Mouse (Mus musculus) forebrain, embryonic 10.5 days (tissue): ENCODE results near the gene Ttc28. TPM values are rescaled to one million over a fixed set of nuclear protein-coding genes. Genes with fewer than 3 reads are reported as not detected.
A peak's percentile ranks its signal among the peaks of the same experiment; 100 is the strongest.

ENCODE experiments used
- DNase-seq: peaks from one replicate; pipeline ENCODE4 v3.0.0-alpha.2; 2017; ENCODE audit warnings: low spot score; ENCODE audit errors: extremely low spot score
- H3K27ac ChIP-seq: fragments of 300-500 bp; sonication (generic); 2 replicates; pipeline ENCODE4 v1.5.1; 2016; ENCODE audit warnings: mild to moderate bottlenecking
- H3K27me3 ChIP-seq: fragments of 300-500 bp; sonication (generic); 2 replicates; pipeline ENCODE4 v1.6.1; 2016; ENCODE audit warnings: mild to moderate bottlenecking; ENCODE audit not compliant: poor library complexity, severe bottlenecking
- H3K36me3 ChIP-seq: fragments of 300-500 bp; sonication (generic); replicated peaks from 2 replicates; pipeline ENCODE4 v1.6.1; 2016; ENCODE audit warnings: mild to moderate bottlenecking, moderate library complexity
- H3K4me1 ChIP-seq: fragments of 300-500 bp; sonication (generic); 2 replicates; pipeline ENCODE4 v1.6.1; 2016
- H3K4me3 ChIP-seq: fragments of 300-500 bp; sonication (generic); 2 replicates; pipeline ENCODE4 v1.5.1; 2016; ENCODE audit warnings: mild to moderate bottlenecking, moderate library complexity
- H3K9me3 ChIP-seq: fragments of 300-500 bp; sonication (generic); 2 replicates; pipeline ENCODE4 v1.6.1; 2016; ENCODE audit warnings: mild to moderate bottlenecking, moderate library complexity
- WGBS: fragments of 180-500 bp; shearing (Covaris S2); methylation state at CpG from one replicate; pipeline ENCODE4 v1.1.7; 2016; 5-methylcytosine and 5-hydroxymethylcytosine counted together
- polyA plus RNA-seq: library from polyadenylated mRNA; unstranded; fragments of >200 nt; fragmentation: Nextera tagmentation; extraction: Ambion mirVana; gene quantifications from 2 replicates; pipeline ENCODE4 v1.2.1, GENCODE M21; 2016

The Ttc28 gene
- polyA plus RNA-seq, 1 experiment from 2014 or later = 9.7 TPM

DNA sequence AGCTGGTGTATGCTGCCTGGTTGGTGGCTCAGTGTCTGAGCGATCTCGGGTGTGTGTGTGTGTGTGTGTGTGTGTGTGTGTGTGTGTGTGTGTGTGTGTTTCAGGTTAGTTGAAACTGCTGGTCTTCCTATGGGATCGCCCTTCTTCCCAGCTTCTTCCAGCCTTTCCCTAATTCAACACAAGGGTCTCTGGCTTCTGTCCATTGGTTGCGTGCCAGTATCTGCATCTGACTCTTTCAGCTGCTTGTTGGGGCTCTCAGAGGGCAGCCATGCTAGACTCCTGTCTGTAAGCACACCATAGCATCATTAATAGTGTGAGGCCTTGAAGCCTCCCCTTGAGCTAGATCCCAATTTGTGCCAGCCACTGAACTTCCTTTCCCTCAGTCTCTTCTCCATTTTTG is 49.7 kb downstream of the Ttc28 start:
- no peak for DNase-seq
- Histone ChIP-seq H3K9me3 (no peaks in the 10 kb centered on the region; the same call in 1 of the 2 replicates), H3K36me3 (peaks cover 9% of the 10 kb centered on the region), H3K4me1 (no peaks in the 10 kb centered on the region), H3K27ac (no peak overlapping the region), H3K4me3 (no peak overlapping the region), H3K27me3 (no peaks in the 10 kb centered on the region)
- 95% methylated on average over 4 of the region's 4 CpGs for WGBS

DNA sequence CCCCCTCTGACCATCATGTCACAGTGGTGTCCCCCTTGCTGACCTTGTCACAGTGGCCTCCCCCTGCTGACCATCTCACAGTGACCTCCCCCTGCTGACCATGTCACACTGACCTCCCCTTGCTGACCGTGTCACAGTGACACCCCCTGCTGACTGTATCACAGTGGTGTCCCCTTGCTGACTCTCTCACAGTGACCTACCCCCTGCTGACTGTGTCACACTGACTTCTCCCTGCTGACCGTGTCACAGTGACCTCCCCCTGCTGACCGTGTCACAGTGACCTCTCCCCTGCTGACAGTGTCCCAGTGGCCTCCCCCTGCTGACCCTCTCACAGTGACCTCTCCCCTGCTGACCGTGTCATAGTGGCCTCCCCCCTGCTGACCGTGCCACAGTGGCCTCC is 57.0 kb downstream of the Ttc28 start:
- Histone ChIP-seq H3K36me3 (peaks cover 9% of the 10 kb centered on the region), H3K27me3 (no peaks in the 10 kb centered on the region), H3K9me3 (no peaks in the 10 kb centered on the region; the same call in 1 of the 2 replicates), H3K4me1 (peaks cover 22% of the 10 kb centered on the region), H3K27ac (peak overlapping the region; percentile 20; the same call in 1 of the 2 replicates), H3K4me3 (no peak overlapping the region)
- DNase-seq = no peak
- WGBS = 59% methylated on average over 5 of the region's 5 CpGs

DNA sequence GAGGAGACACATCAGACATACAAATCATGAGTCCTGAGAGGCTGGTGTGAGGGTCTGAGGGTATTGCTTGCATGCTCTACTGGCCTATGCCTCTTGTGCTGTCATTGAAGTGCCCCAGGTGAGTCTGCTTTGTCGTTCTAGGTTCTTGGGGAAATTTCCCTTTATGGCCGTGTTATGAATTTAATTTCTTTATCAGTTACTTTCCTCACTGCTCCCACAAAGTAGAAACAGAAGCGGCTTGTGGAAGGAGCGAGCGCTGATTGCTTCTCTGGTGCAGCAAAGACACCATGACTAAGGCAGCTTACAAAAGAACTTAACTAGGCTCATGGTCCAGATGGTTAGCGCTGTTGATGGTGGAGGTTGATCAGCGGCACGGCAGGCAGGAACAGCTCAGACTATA is 64.7 kb downstream of the Ttc28 start:
- no peak overlapping the region for H3K4me3 ChIP-seq
- no peak overlapping the region for H3K27ac ChIP-seq
- DNase-seq = no peak
- H3K36me3 ChIP-seq = 0 out of 2 replicates have a peak, but pooled peaks cover 3% of the 10 kb centered on the region
- 88% methylated on average over 8 of the region's 8 CpGs for WGBS
- peaks cover 25% of the 10 kb centered on the region for H3K4me1 ChIP-seq
- H3K27me3 ChIP-seq = no peaks in the 10 kb centered on the region
- no peaks in the 10 kb centered on the region for H3K9me3 ChIP-seq

DNA sequence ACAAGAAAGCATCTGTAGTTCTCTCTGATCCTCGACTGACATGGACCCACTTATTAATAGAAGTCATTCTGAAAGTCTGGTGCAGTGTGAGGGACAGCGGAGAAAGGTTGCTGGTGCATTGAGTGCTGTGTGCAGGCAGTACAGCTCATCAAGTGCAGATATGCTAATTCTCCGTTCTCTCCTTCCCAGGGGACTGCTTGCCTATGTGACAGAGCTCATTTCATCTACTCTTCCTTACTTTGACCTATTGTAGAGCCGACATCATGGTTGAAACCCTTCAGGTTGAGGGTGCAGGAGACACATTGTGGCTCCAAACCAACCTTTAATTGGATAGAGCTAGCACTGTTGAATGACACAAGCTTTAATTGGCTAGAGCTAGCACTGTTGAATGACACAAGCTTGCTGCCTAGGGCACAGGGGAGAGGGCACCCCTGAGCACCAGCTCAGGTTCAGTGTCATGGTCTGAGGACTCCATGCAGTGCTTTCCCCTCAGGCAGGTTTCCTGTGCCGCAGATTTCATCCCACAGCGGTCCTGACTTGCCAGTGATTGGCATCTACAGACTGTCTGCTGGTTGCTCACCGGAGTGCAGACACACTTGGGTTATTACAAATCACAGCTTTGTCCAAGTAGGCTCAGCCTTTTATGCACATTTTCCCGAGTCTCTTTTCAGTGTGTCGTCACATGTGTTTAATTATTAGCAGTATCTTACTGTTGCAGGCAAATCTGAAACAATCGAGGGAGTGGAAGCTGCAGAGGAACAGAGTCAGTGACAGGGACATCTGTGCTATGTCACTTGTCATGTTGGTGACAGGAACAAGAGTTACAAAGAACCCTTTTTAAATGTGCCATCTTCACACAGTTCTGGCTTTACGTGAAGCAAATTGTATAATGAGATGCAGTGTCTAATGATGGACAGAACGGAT is 69.1 kb downstream of the Ttc28 start:
- H3K4me1 ChIP-seq = peaks cover 9% of the 10 kb centered on the region
- H3K4me3 ChIP-seq = no peak overlapping the region
- DNase-seq = no peak
- WGBS = 82% methylated on average over 12 of the region's 12 CpGs
- 0 out of 2 replicates have a peak, but pooled peaks cover 3% of the 10 kb centered on the region for H3K36me3 ChIP-seq
- no peak overlapping the region for H3K27ac ChIP-seq
- H3K9me3 ChIP-seq = no peaks in the 10 kb centered on the region
- no peaks in the 10 kb centered on the region for H3K27me3 ChIP-seq

DNA sequence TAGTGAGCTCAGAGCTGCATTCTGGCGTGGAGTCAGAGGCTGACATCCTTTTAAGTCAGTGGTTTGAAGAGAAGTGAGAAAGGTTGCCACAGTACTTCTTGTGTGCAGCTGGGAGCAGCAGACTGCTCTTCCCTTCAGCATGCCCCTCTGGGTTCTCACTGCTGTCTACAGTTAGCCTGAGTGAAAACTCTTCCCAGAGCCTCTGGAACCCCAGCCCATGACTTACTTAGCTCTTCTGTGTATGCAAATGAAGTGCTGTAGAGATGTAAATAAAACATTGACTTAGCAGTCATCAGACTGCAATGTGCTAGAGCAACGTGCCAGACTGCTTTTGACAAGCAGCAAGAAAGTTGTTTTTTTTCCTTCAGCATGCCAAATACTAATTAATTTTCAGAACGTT is 70.2 kb downstream of the Ttc28 start:
- Histone ChIP-seq H3K4me1 (peaks cover 9% of the 10 kb centered on the region), H3K27me3 (no peaks in the 10 kb centered on the region), H3K9me3 (no peaks in the 10 kb centered on the region), H3K4me3 (no peak overlapping the region), H3K27ac (no peak overlapping the region), H3K36me3 (0 out of 2 replicates have a peak, but pooled peaks cover 2% of the 10 kb centered on the region)
- DNase-seq = no peak
- WGBS = 69% methylated on average over 3 of the region's 3 CpGs

DNA sequence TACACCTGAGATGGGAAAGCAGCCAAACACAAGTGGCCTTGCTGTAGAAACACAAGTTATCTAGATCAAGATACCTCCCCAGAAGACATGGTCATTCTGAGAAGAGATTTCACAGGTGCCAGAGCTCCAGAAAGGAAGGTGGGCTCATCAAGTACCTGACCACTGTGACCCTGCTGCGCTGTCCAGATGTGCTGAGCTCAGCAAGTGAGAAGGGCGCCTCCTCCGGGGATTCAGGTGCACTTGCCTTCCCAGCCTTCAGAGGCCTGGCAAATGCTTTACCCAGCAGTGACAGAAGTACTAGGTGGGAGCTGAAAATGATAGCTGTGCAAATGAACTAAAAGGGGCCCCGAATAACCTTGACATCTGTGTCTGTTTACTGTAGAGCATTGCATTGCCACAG is 78.6 kb downstream of the Ttc28 start:
- no peaks in the 10 kb centered on the region for H3K36me3 ChIP-seq
- no peaks in the 10 kb centered on the region for H3K9me3 ChIP-seq
- no peak overlapping the region for H3K27ac ChIP-seq
- H3K4me1 ChIP-seq = no peaks in the 10 kb centered on the region
- no peaks in the 10 kb centered on the region for H3K27me3 ChIP-seq
- no peak overlapping the region for H3K4me3 ChIP-seq
- 83% methylated on average over 4 of the region's 4 CpGs for WGBS
- DNase-seq = no peak

DNA sequence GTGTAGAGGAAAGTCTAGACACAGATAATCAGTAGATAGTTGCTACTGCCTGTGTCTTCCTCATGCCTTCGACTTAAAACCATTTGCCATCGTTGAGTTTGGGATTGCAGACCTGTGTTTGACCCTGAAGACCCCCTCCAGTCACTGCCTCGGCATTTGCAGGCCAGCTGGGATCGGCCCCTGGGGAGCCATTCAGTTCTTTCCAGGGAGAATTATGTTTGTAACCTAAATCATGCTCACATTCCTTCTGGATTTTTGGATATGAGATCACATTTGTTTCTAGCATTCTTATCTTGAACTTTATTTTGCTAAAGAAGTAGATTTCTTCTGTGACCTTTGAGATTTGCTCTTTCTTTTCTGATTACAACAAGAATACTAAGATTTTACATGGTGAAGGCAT is 80.5 kb downstream of the Ttc28 start:
- Histone ChIP-seq H3K27me3 (no peaks in the 10 kb centered on the region), H3K9me3 (no peaks in the 10 kb centered on the region), H3K36me3 (no peaks in the 10 kb centered on the region), H3K4me3 (no peak overlapping the region), H3K4me1 (no peaks in the 10 kb centered on the region), H3K27ac (no peak overlapping the region)
- 63% methylated on average over 4 of the region's 4 CpGs for WGBS
- DNase-seq = no peak

DNA sequence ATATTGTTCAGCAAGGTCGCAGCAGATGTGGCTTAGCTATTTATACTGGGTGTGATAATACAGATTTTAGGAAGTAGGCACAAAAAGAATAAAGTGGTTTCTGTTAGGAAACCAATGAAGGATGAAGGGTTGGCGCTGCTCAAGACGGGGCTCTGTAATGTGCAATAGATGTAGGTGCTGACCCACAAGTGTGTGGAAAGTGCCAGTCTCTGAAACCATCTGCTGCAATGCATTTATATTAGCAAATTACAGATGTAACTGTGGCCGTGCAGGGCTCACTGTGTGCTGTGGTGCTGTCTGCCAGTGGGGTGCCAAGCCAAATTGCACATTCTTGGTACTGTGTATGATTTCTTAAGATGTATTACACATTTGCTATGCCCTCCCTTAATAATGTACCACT is 81.3 kb downstream of the Ttc28 start:
- WGBS = 90% methylated on average over 4 of the region's 4 CpGs
- Histone ChIP-seq H3K36me3 (no peaks in the 10 kb centered on the region), H3K27me3 (no peaks in the 10 kb centered on the region), H3K4me1 (no peaks in the 10 kb centered on the region), H3K27ac (no peak overlapping the region), H3K9me3 (no peaks in the 10 kb centered on the region), H3K4me3 (no peak overlapping the region)
- no peak for DNase-seq

DNA sequence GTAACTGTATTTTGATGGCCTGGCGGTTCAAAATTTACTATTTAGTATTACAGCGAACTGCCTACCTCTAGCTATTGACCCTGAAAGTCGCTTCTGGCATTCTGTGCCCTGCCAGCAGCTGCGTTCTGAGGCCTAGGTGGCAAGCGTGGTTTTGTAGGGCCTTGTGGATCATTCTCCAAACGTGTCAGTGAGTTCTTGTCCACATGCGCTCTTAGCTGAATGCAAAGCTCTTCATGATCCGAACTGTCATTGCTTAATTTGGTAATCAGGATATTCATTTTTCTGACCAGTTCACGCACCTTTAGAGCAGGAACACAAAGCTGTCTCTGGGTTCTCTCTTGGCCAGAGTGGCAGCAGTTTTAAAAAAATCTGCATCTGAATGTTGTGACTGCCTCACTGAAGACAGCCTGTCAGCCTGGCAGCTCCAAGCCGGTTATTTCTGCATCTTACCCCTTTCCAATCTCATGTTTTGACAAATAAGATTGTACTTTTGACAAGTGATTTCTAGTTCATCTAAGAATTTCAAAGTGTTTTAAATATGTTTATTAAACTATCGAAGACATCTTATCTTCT is 88.0 kb downstream of the Ttc28 start:
- Histone ChIP-seq H3K4me1 (peaks cover 5% of the 10 kb centered on the region), H3K4me3 (no peak overlapping the region), H3K36me3 (no peaks in the 10 kb centered on the region; the same call in 1 of the 2 replicates), H3K27me3 (no peaks in the 10 kb centered on the region), H3K27ac (no peak overlapping the region), H3K9me3 (no peaks in the 10 kb centered on the region)
- no peak for DNase-seq
- WGBS = 82% methylated on average over 11 of the region's 11 CpGs

DNA sequence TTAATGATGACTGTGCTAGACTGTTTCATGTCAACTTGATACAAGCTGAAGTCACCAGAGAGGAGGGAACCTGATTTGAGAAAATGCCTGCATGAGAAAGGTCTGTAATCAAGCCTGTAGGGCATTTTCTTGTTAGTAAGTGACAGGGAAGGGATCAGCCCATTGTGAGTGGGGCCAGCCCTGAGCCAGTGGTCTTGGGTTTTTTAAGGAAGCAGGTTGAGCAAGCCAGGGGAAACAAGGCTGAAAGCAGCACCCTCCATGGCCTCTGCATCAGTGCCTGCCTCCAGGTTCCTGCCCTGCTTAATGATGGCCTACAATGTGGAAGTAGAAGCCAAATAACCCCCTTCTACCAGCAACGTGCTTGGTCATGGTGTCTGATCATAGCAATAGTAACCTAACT is 89.0 kb downstream of the Ttc28 start:
- H3K27me3 ChIP-seq = no peaks in the 10 kb centered on the region
- DNase-seq = no peak
- peaks cover 5% of the 10 kb centered on the region for H3K4me1 ChIP-seq
- no peak overlapping the region for H3K27ac ChIP-seq
- H3K4me3 ChIP-seq = no peak overlapping the region
- 80% methylated on average over 1 of the region's 1 CpGs for WGBS
- H3K9me3 ChIP-seq = no peaks in the 10 kb centered on the region
- no peaks in the 10 kb centered on the region; the same call in 1 of the 2 replicates for H3K36me3 ChIP-seq

DNA sequence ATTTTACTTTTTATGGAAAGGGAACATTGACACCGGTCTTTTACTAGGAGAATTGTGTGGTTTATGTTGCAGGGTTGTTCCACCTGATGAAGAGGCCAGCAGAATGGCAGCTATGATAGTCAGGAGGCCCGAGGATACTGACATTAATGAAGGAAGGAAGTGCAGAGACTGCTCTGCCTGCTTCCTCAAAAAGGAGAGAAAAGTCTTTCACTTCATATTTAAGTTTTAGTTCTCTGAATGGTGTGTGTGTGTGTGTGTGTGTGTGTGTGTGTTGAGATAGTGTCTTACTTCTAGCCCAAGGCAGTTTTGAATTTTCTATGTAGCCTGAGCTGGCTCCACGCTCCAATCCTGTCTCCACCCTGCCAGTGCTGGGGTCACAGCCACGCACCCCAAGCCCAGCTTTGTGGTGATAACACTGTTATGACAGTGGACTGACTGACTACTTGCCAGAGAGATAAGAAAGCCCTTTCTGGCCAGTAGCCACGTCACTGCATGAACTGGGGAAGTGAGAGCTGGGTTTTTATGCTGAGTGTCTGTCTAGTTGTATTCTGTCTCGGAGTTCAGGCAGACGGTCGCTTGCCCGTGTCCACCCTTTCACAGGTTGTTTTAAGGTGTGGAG is 90.7 kb downstream of the Ttc28 start:
- no peak for DNase-seq
- H3K27ac ChIP-seq = no peak overlapping the region
- H3K4me1 ChIP-seq = peaks cover 5% of the 10 kb centered on the region
- peaks cover 6% of the 10 kb centered on the region; the same call in 1 of the 2 replicates for H3K36me3 ChIP-seq
- WGBS = 86% methylated on average over 9 of the region's 9 CpGs
- no peak overlapping the region for H3K4me3 ChIP-seq
- H3K27me3 ChIP-seq = no peaks in the 10 kb centered on the region
- peaks cover 6% of the 10 kb centered on the region for H3K9me3 ChIP-seq

DNA sequence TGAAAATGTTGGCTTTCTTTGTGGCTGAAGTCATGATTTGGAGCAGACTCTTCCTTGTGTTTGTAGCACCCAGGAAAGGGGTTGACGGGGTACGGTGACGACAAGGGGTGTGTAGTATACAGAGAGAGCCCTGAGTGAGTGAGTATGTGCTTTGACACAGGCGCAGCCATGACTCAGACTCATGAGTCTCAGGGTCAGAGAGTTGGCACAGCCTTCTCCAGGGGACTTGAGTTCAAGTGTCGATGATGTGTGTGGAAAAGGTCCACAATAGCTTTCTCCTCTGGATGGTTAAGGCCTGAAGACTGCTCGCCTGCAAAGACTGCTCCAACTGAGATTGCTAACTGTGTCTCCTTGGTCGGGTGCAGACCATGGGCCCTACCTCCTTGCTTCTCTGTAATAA is 97.1 kb downstream of the Ttc28 start:
- Histone ChIP-seq H3K27ac (no peak overlapping the region), H3K27me3 (peaks cover 29% of the 10 kb centered on the region), H3K36me3 (peaks cover 6% of the 10 kb centered on the region; the same call in 1 of the 2 replicates), H3K4me1 (peaks cover 27% of the 10 kb centered on the region), H3K9me3 (peaks cover 6% of the 10 kb centered on the region), H3K4me3 (no peak overlapping the region)
- DNase-seq = no peak
- 89% methylated on average over 7 of the region's 7 CpGs for WGBS

DNA sequence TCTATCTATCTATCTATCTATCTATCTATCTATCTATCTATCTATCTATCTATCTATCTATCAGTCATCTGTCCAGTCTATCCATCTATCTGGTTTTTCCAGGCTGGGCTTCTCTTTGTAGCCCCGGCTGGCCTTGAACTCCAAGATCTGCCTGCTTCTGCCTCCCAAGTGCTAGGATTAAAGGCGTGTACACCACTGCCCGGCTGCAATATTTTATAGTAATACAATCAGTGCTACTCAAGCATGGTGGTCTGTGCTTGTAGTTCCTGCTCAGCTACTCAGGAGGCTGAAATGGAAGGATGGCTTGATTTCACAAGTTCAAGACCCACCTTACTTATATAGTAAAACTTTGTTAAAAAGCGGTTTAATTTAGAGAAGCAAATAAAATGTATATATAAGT is 98.2 kb downstream of the Ttc28 start:
- 84% methylated on average over 4 of the region's 4 CpGs for WGBS

More for the DNA sequence above, 98.2 kb downstream of the Ttc28 start:
- peaks cover 34% of the 10 kb centered on the region for H3K27me3 ChIP-seq
- peaks cover 27% of the 10 kb centered on the region for H3K4me1 ChIP-seq
- H3K36me3 ChIP-seq = peaks cover 6% of the 10 kb centered on the region; the same call in 1 of the 2 replicates
- no peak for DNase-seq
- no peak overlapping the region for H3K4me3 ChIP-seq
- peaks cover 6% of the 10 kb centered on the region for H3K9me3 ChIP-seq
- no peak overlapping the region for H3K27ac ChIP-seq
